Mouse (Mus musculus) liver, embryonic 13.5 days (tissue): ENCODE measurements around the gene Ttc38. TPM values are rescaled to one million over a fixed set of nuclear protein-coding genes. Genes with fewer than 3 reads are reported as not detected.

ENCODE experiments used
- ATAC-seq: fragments of 200-750 bp; cut with Nextera tagmentation; 2 replicates; pipeline ENCODE4 v1.8.0; 2017; ENCODE audit warnings: low read depth, mild to moderate bottlenecking, moderate number of reproducible peaks, moderate library complexity
- DNase-seq: peaks from one replicate; pipeline ENCODE4 v3.0.0; 2022
- H3K27ac ChIP-seq: fragments of 300-500 bp; sonication (generic); 2 replicates; pipeline ENCODE4 v1.5.1; 2015; ENCODE audit warnings: moderate library complexity, mild to moderate bottlenecking, inconsistent platforms
- H3K27me3 ChIP-seq: fragments of 300-500 bp; sonication (generic); 2 replicates; pipeline ENCODE4 v1.6.1; 2015; ENCODE audit warnings: mild to moderate bottlenecking, inconsistent platforms
- H3K36me3 ChIP-seq: fragments of 300-500 bp; sonication (generic); 2 replicates; pipeline ENCODE4 v1.6.1; 2015; ENCODE audit warnings: mild to moderate bottlenecking, inconsistent platforms
- H3K4me1 ChIP-seq: fragments of 300-500 bp; sonication (generic); replicated peaks from 2 replicates; pipeline ENCODE4 v1.6.1; 2015; ENCODE audit warnings: inconsistent platforms
- H3K4me2 ChIP-seq: fragments of 300-500 bp; sonication (generic); 2 replicates; pipeline ENCODE4 v1.6.1; 2015; ENCODE audit warnings: inconsistent platforms, mild to moderate bottlenecking, moderate library complexity
- H3K4me3 ChIP-seq: fragments of 300-500 bp; sonication (generic); replicated peaks from 2 replicates; pipeline ENCODE4 v1.5.1; 2015; ENCODE audit warnings: mild to moderate bottlenecking, inconsistent platforms
- H3K9ac ChIP-seq: fragments of 300-500 bp; sonication (generic); 2 replicates; pipeline ENCODE4 v1.6.1; 2015; ENCODE audit warnings: mild to moderate bottlenecking, inconsistent platforms
- H3K9me3 ChIP-seq: fragments of 300-500 bp; sonication (generic); replicated peaks from 2 replicates; pipeline ENCODE4 v1.6.1; 2016; ENCODE audit warnings: inconsistent platforms
- WGBS: fragments of 180-500 bp; shearing (Covaris S2); methylation state at CpG from one replicate; pipeline ENCODE4 v1.1.7; 2015; ENCODE audit not compliant: insufficient replicate concordance; 5-methylcytosine and 5-hydroxymethylcytosine counted together
- polyA plus RNA-seq: library from polyadenylated mRNA; unstranded; fragments of >200 nt; fragmentation: Nextera tagmentation; extraction: Ambion mirVana; gene quantifications from 2 replicates; pipeline ENCODE4 v1.2.1, GENCODE M21; 2015

Gene Ttc38
- polyA plus RNA-seq, 1 experiment from 2014 or later, result 6.4 TPM

DNA sequence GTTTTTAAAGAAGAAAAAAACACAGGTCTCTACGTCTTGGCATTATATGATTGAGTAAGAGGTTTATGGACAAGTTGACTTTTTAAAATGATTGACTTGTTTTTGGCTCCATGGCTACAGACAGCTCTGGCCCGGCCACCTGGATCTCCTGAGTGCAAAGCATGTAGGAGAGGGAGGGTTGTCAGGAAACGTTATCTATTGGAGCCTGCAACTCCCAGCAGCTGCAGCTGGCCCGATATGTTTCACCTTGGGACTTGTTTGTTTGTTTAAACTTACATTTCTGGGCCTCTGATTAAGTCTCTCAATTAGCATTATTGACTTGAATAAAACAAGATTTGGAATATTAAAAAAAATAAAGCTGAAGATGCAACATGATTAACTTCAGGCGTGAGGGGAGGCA is 5.4 kb upstream of the Ttc38 start:
- no peak overlapping the region for H3K4me3 ChIP-seq
- peak; percentile 52 for DNase-seq
- H3K36me3 ChIP-seq, result no peaks in the 10 kb centered on the region
- no peaks in the 10 kb centered on the region for H3K9me3 ChIP-seq
- H3K4me1 ChIP-seq, result peaks cover 37% of the 10 kb centered on the region
- peak overlapping the region; percentile 60 for H3K27ac ChIP-seq
- H3K27me3 ChIP-seq, result peaks cover 15% of the 10 kb centered on the region
- peak overlapping the region; percentile 29 for H3K4me2 ChIP-seq
- H3K9ac ChIP-seq, result no peak overlapping the region
- peak; percentile 89 for ATAC-seq
- 33% methylated on average over 5 of the region's 5 CpGs for WGBS

DNA sequence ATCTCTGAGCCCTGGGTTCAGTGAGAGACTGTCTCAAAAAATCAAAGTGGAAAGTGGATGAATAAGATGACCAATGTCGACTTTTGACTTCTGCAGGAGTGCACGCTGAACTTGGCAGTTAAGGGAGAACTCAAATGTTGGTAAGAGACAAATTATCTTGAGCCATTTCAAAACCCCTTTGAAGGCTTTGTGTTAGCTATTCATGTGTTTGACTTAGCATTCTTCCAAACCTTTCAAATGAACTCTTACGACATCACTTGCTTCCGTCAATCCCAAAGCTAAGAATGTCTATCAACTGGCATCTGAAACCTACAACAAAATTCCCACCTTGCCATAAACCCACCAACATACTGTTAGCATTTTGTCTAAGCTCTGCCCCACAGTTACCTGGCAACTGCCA is 4.0 kb upstream of the Ttc38 start:
- Histone ChIP-seq H3K4me3 (no peak overlapping the region), H3K4me1 (peaks cover 44% of the 10 kb centered on the region), H3K27ac (no peak overlapping the region; the same call in 1 of the 2 replicates), H3K4me2 (no peak overlapping the region), H3K9me3 (no peaks in the 10 kb centered on the region), H3K9ac (no peak overlapping the region), H3K36me3 (no peaks in the 10 kb centered on the region), H3K27me3 (peaks cover 4% of the 10 kb centered on the region; the same call in 1 of the 2 replicates)
- no peak for ATAC-seq
- DNase-seq, result no peak
- 73% methylated on average over 4 of the region's 4 CpGs for WGBS

GRCm38 (mm10) chr15:85829470-85829869 is 2.6 kb upstream of the Ttc38 start:
- ATAC-seq (no peak), DNase-seq (no peak)
- no peaks in the 10 kb centered on the region for H3K36me3 ChIP-seq
- peaks cover 49% of the 10 kb centered on the region for H3K4me1 ChIP-seq
- H3K9ac ChIP-seq, result no peak overlapping the region
- H3K9me3 ChIP-seq, result no peaks in the 10 kb centered on the region
- H3K4me2 ChIP-seq, result no peak overlapping the region
- H3K27ac ChIP-seq, result peak overlapping the region; percentile 39; the same call in 1 of the 2 replicates
- no peak overlapping the region for H3K4me3 ChIP-seq
- no peaks in the 10 kb centered on the region for H3K27me3 ChIP-seq
- 55% methylated on average over 5 of the region's 5 CpGs for WGBS

- ATAC-seq, result no peak
- Histone ChIP-seq H3K27ac (peak overlapping the region; percentile 72), H3K4me3 (peak overlapping the region; percentile 67), H3K27me3 (no peaks in the 10 kb centered on the region), H3K36me3 (peaks cover 9% of the 10 kb centered on the region; the same call in 1 of the 2 replicates), H3K9ac (peak overlapping the region; percentile 74), H3K4me2 (peak overlapping the region; percentile 76), H3K9me3 (no peaks in the 10 kb centered on the region), H3K4me1 (peaks cover 36% of the 10 kb centered on the region)
- no peak for DNase-seq
- 38% methylated on average over 8 of the region's 8 CpGs for WGBS
Measured at GRCm38 (mm10) chr15:85832599-85832998, 493 bp downstream of the Ttc38 start.

DNA sequence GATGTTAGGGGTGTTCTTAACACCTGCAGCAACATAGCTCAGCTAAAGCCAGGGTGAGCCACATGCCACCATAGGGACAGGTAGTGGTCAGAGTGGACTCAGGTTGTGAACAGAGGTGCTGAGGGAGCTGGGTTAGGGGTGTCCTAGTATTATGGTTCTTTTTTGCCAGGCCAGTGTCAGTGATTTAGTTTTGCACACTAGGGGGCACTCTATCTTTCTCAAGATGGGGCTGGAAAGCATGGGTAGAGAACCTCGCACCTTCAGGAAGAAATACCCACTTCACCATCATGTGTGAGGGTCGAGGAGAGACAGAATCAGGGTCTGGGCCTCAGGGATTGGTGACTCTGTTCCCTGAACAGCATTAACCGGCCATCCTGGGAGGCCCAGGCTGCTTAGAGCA is 3.2 kb downstream of the Ttc38 start:
- H3K27me3 ChIP-seq, result no peaks in the 10 kb centered on the region
- no peak overlapping the region for H3K9ac ChIP-seq
- H3K4me3 ChIP-seq, result no peak overlapping the region
- no peak overlapping the region for H3K4me2 ChIP-seq
- 47% methylated on average over 3 of the region's 3 CpGs for WGBS
- no peaks in the 10 kb centered on the region for H3K9me3 ChIP-seq
- H3K4me1 ChIP-seq, result peaks cover 24% of the 10 kb centered on the region
- no peak overlapping the region for H3K27ac ChIP-seq
- DNase-seq, result no peak
- ATAC-seq, result no peak
- H3K36me3 ChIP-seq, result peaks cover 9% of the 10 kb centered on the region; the same call in 1 of the 2 replicates

- Histone ChIP-seq H3K4me3 (no peak overlapping the region), H3K36me3 (peaks cover 9% of the 10 kb centered on the region; the same call in 1 of the 2 replicates), H3K27me3 (no peaks in the 10 kb centered on the region), H3K4me1 (peaks cover 29% of the 10 kb centered on the region), H3K9me3 (no peaks in the 10 kb centered on the region), H3K27ac (no peak overlapping the region), H3K4me2 (no peak overlapping the region), H3K9ac (no peak overlapping the region)
- DNase-seq, result no peak
- ATAC-seq, result no peak
- 62% methylated on average over 5 of the region's 5 CpGs for WGBS
Measured at GRCm38 (mm10) chr15:85836887-85837286, 4.8 kb downstream of the Ttc38 start.

- Histone ChIP-seq H3K9me3 (no peaks in the 10 kb centered on the region), H3K9ac (no peak overlapping the region), H3K27me3 (no peaks in the 10 kb centered on the region), H3K4me2 (no peak overlapping the region), H3K4me1 (peaks cover 20% of the 10 kb centered on the region), H3K36me3 (peaks cover 3% of the 10 kb centered on the region; the same call in 1 of the 2 replicates), H3K4me3 (no peak overlapping the region), H3K27ac (no peak overlapping the region)
- DNase-seq, result no peak
- no peak for ATAC-seq
- WGBS, result 37% methylated on average over 6 of the region's 6 CpGs
Measured at GRCm38 (mm10) chr15:85840983-85841382, 8.9 kb downstream of the Ttc38 start.

DNA sequence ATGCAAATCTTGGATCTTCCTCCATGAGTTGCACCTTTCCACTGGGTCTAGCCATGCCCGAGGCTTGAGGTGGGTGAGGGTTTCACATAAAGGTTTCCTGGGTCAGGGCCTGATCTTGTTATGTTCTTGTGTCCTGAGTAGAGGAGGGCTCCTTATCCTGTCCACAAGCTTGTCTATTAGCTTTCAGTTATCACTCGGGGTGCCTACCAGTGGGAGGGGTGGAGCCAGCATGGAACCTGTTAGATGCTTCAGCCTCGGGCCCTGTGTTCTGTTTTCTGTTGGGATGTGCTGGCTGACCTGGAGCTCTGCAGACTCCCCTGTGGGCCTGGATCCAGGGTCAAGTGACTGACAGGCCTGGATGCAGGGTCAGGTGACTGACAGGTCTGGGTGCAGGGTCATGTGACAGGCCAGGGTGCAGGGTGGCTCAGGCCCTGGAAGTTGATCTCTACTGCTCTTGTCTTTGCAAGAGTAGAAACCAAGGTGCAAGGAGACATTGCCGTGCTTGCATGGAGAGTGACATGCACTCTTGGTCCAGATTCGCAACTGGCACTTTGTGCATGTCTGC is 9.8 kb downstream of the Ttc38 start:
- no peak overlapping the region for H3K4me2 ChIP-seq

GRCm38 (mm10) chr15:85845071-85845470 is 13.0 kb downstream of the Ttc38 start:
- Histone ChIP-seq H3K9ac (no peak overlapping the region), H3K4me3 (no peak overlapping the region), H3K27ac (no peak overlapping the region), H3K9me3 (no peaks in the 10 kb centered on the region), H3K4me1 (peaks cover 20% of the 10 kb centered on the region), H3K4me2 (no peak overlapping the region), H3K36me3 (peaks cover 4% of the 10 kb centered on the region; the same call in 1 of the 2 replicates), H3K27me3 (no peaks in the 10 kb centered on the region)
- ATAC-seq (no peak), DNase-seq (no peak)

More for the DNA sequence above, 9.8 kb downstream of the Ttc38 start:
- ATAC-seq (peak; percentile 66), DNase-seq (no peak)
- Histone ChIP-seq H3K27me3 (no peaks in the 10 kb centered on the region), H3K27ac (0 out of 2 replicates have a peak overlapping the region, but pooled peaks have one; percentile 13), H3K36me3 (peaks cover 2% of the 10 kb centered on the region; the same call in 1 of the 2 replicates), H3K9me3 (no peaks in the 10 kb centered on the region), H3K9ac (no peak overlapping the region), H3K4me1 (peaks cover 20% of the 10 kb centered on the region), H3K4me3 (no peak overlapping the region)
- WGBS, result 47% methylated on average over 5 of the region's 5 CpGs

- no peak for DNase-seq
- H3K9me3 ChIP-seq, result no peaks in the 10 kb centered on the region
- 64% methylated on average over 12 of the region's 12 CpGs for WGBS
- no peak overlapping the region for H3K9ac ChIP-seq
- ATAC-seq, result no peak
- no peaks in the 10 kb centered on the region for H3K27me3 ChIP-seq
- no peak overlapping the region for H3K4me2 ChIP-seq
- peaks cover 3% of the 10 kb centered on the region; the same call in 1 of the 2 replicates for H3K36me3 ChIP-seq
- no peak overlapping the region for H3K4me3 ChIP-seq
- H3K27ac ChIP-seq, result no peak overlapping the region
- no peaks in the 10 kb centered on the region; the same call in 1 of the 2 replicates for H3K4me1 ChIP-seq
Measured at GRCm38 (mm10) chr15:85851656-85852392, 19.7 kb downstream of the Ttc38 start.

GRCm38 (mm10) chr15:85858980-85859489 is 26.9 kb downstream of the Ttc38 start:
- Histone ChIP-seq H3K4me2 (peak overlapping the region; percentile 77), H3K36me3 (peaks cover 31% of the 10 kb centered on the region), H3K9ac (peak overlapping the region; percentile 79), H3K9me3 (no peaks in the 10 kb centered on the region), H3K27ac (no peak overlapping the region; the same call in 1 of the 2 replicates), H3K4me1 (peaks cover 27% of the 10 kb centered on the region), H3K4me3 (peak overlapping the region; percentile 94), H3K27me3 (no peaks in the 10 kb centered on the region)
- no peak for DNase-seq
- ATAC-seq, result no peak; the same call in 1 of the 2 replicates
- WGBS, result 16% methylated on average over 15 of the region's 15 CpGs
